Mouse (Mus musculus) heart, adult 9 months (tissue): ENCODE results near the gene Gm42791.

ENCODE experiments used
- DNase-seq, 2 experiments: peaks; one replicate each; pipeline ENCODE4 v3.0.0; 2022; ENCODE audit warnings: low spot score in 2 of 2

Gm42791 gene

GRCm38 (mm10) chr5:148994706-148995414, at the start of gene Gm42791:
Gene Gm42791 (minus strand): TSS chr5:148995147.
- DNase-seq: peak; percentile 96 to 97

- DNase-seq: no peak
Observed at GRCm38 (mm10) chr5:149044067-149044466, 49.1 kb upstream of the Gm42791 start.

GRCm38 (mm10) chr5:149043240-149043639, 48.3 kb upstream of the Gm42791 start:
- no peak for DNase-seq

- DNase-seq: no peak
Observed at GRCm38 (mm10) chr5:149039825-149040224, 44.9 kb upstream of the Gm42791 start.

- peak; percentile 66 to 67 for DNase-seq
Observed at GRCm38 (mm10) chr5:149037729-149038128, 42.8 kb upstream of the Gm42791 start.

GRCm38 (mm10) chr5:149036920-149037319, 42.0 kb upstream of the Gm42791 start:
- DNase-seq: no peak

- no peak for DNase-seq
Observed at GRCm38 (mm10) chr5:149032438-149032837, 37.5 kb upstream of the Gm42791 start.

- peak; percentile 68 to 74 for DNase-seq
Observed at GRCm38 (mm10) chr5:149031199-149031750, 36.3 kb upstream of the Gm42791 start.

GRCm38 (mm10) chr5:149030103-149030502, 35.2 kb upstream of the Gm42791 start:
- DNase-seq: no peak

- no peak for DNase-seq
Observed at GRCm38 (mm10) chr5:149028394-149028793, 33.4 kb upstream of the Gm42791 start.

- no peak for DNase-seq
Observed at GRCm38 (mm10) chr5:149027389-149027788, 32.4 kb upstream of the Gm42791 start.

GRCm38 (mm10) chr5:149021120-149021519, 26.2 kb upstream of the Gm42791 start:
- DNase-seq: no peak

- no peak for DNase-seq
Observed at GRCm38 (mm10) chr5:149020681-149021062, 25.7 kb upstream of the Gm42791 start.

GRCm38 (mm10) chr5:149020059-149020680, 25.2 kb upstream of the Gm42791 start:
- DNase-seq: no peak

- DNase-seq: no peak
Observed at GRCm38 (mm10) chr5:149017666-149018415, 22.9 kb upstream of the Gm42791 start.

- no peak for DNase-seq
Observed at GRCm38 (mm10) chr5:149017181-149017580, 22.2 kb upstream of the Gm42791 start.

- DNase-seq: no peak
Observed at GRCm38 (mm10) chr5:149016261-149016660, 21.3 kb upstream of the Gm42791 start.

GRCm38 (mm10) chr5:149015335-149016201, 20.6 kb upstream of the Gm42791 start:
- DNase-seq: no peak

- no peak for DNase-seq
Observed at GRCm38 (mm10) chr5:149014600-149015268, 19.8 kb upstream of the Gm42791 start.

- DNase-seq: no peak
Observed at GRCm38 (mm10) chr5:149013817-149014508, 19.0 kb upstream of the Gm42791 start.
